Mouse (Mus musculus) lung, embryonic 14.5 days (tissue): ENCODE results near the gene Gm826. TPM values are rescaled to one million over a fixed set of nuclear protein-coding genes. Genes with fewer than 3 reads are reported as not detected.

Source experiments
- ATAC-seq: fragments of 200-750 bp; cut with Nextera tagmentation; 2 replicates; pipeline ENCODE4 v1.8.0; 2017; ENCODE audit warnings: mild to moderate bottlenecking, moderate TSS enrichment, moderate library complexity; ENCODE audit not compliant: insufficient read depth
- DNase-seq: peaks from one replicate; pipeline ENCODE4 v3.0.0-alpha.2; 2015
- H3K27ac ChIP-seq: fragments of 300-500 bp; sonication (generic); 2 replicates; pipeline ENCODE4 v1.5.1; 2014; ENCODE audit warnings: low read depth, mild to moderate bottlenecking, moderate library complexity
- H3K27me3 ChIP-seq: fragments of 300-500 bp; sonication (generic); 2 replicates; pipeline ENCODE4 v1.6.1; 2014; ENCODE audit warnings: low read length, control low read depth; ENCODE audit not compliant: insufficient read depth
- H3K36me3 ChIP-seq: fragments of 300-500 bp; sonication (generic); 2 replicates; pipeline ENCODE4 v1.6.1; 2014; ENCODE audit warnings: control low read depth; ENCODE audit not compliant: insufficient read depth
- H3K4me1 ChIP-seq: fragments of 300-500 bp; sonication (generic); 2 replicates; pipeline ENCODE4 v1.6.1; 2014; ENCODE audit warnings: antibody characterized with exemption, control low read depth; ENCODE audit not compliant: insufficient read depth
- H3K4me2 ChIP-seq: fragments of 300-500 bp; sonication (generic); 2 replicates; pipeline ENCODE4 v1.6.1; 2014; ENCODE audit warnings: mild to moderate bottlenecking
- H3K4me3 ChIP-seq: fragments of 300-500 bp; sonication (generic); 2 replicates; pipeline ENCODE4 v1.5.1; 2014; ENCODE audit warnings: low read depth, low read length
- H3K9ac ChIP-seq: fragments of 300-500 bp; sonication (generic); 2 replicates; pipeline ENCODE4 v1.6.1; 2014
- H3K9me3 ChIP-seq: fragments of 300-500 bp; sonication (generic); 2 replicates; pipeline ENCODE4 v1.6.1; 2016; ENCODE audit warnings: low read depth, low read length, control low read depth
- CTCF ChIP-seq: IDR thresholded peaks from 2 replicates; pipeline ENCODE4 v1.5.1; 2016; ENCODE audit warnings: antibody characterized with exemption, low read depth
- WGBS: fragments of 180-500 bp; shearing (Covaris S2); extraction: QIAGEN DNeasy Blood & Tissue Kit; methylation state at CpG from one replicate; pipeline ENCODE4 v1.1.7; 2014; 5-methylcytosine and 5-hydroxymethylcytosine counted together
- polyA plus RNA-seq: library from polyadenylated mRNA; unstranded; fragments of >200 nt; fragmentation: Nextera tagmentation; extraction: Ambion mirVana; gene quantifications from 2 replicates; pipeline ENCODE4 v1.2.1, GENCODE M21; 2014

Gm826 gene
- polyA plus RNA-seq, 1 experiment from 2014 or later = 0.70 TPM

DNA sequence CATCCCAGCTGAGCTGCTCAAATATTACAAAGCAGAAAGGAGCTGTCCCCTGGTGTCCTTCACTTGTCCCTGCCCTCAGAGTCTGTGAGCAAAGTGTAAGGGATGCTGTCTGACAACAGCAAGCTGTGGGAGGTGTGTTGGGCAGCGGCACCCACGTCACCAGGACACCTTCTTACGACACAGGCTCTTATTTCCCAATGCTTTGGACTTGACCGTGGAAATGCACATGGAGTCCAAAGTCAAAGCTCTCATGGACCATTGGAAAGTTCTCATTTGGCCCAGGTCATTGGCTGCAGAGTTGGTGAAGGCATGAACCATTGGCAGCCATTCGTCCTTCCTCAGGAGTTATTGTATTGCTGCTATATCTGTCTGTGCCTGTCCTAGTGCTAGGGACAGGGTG is 5.6 kb upstream of the Gm826 start:
- DNase-seq (no peak), ATAC-seq (no peak)
- H3K4me3 ChIP-seq = no peak overlapping the region
- no peak overlapping the region for H3K4me2 ChIP-seq
- no peaks in the 10 kb centered on the region for H3K36me3 ChIP-seq
- 87% methylated on average over 5 of the region's 5 CpGs for WGBS
- no peaks in the 10 kb centered on the region for H3K9me3 ChIP-seq
- H3K9ac ChIP-seq = no peak overlapping the region
- TF ChIP-seq CTCF = no peak
- no peak overlapping the region for H3K27ac ChIP-seq
- no peaks in the 10 kb centered on the region for H3K27me3 ChIP-seq
- peaks cover under 1% of the 10 kb centered on the region; the same call in 1 of the 2 replicates for H3K4me1 ChIP-seq

DNA sequence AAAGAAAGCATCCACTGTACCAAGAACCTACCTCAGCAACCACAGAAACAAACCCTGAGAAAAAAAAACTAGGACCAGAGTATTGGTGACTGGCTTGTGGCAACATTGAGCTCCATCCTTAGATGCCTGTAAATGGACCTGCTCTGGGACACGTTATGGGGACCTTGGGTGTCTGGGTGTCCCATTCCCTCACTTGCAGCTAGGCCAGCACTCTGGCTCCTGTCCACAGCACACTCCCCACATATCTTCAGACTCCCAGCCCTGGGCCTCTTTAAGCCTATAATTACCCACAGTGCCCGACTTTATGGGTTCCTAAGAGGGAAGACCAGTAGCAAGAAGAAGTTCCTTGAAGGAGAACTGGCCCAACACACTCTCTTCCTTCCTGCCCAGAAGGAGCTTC is 2.1 kb upstream of the Gm826 start:
- H3K27me3 ChIP-seq = no peaks in the 10 kb centered on the region
- no peak for ATAC-seq
- WGBS = 55% methylated on average over 2 of the region's 2 CpGs

GRCm38 (mm10) chr2:160335043-160335442 is 1.1 kb upstream of the Gm826 start:
- Histone ChIP-seq H3K36me3 (no peaks in the 10 kb centered on the region), H3K27me3 (no peaks in the 10 kb centered on the region), H3K4me3 (no peak overlapping the region), H3K27ac (no peak overlapping the region), H3K4me1 (peaks cover 3% of the 10 kb centered on the region; the same call in 1 of the 2 replicates), H3K9me3 (no peaks in the 10 kb centered on the region), H3K9ac (no peak overlapping the region), H3K4me2 (no peak overlapping the region)
- WGBS = 60% methylated on average over 1 of the region's 1 CpGs
- TF ChIP-seq CTCF = no peak
- no peak for ATAC-seq
- DNase-seq = peak; percentile 31

More for the DNA sequence above, 2.1 kb upstream of the Gm826 start:
- no peak for DNase-seq
- Histone ChIP-seq H3K4me3 (no peak overlapping the region), H3K36me3 (no peaks in the 10 kb centered on the region), H3K9me3 (no peaks in the 10 kb centered on the region), H3K9ac (no peak overlapping the region), H3K4me1 (peaks cover 3% of the 10 kb centered on the region; the same call in 1 of the 2 replicates), H3K27ac (no peak overlapping the region), H3K4me2 (no peak overlapping the region)
- TF ChIP-seq CTCF = no peak

GRCm38 (mm10) chr2:160332516-160333325 is 1.2 kb downstream of the Gm826 start:
- Histone ChIP-seq H3K4me3 (no peak overlapping the region), H3K9me3 (no peaks in the 10 kb centered on the region), H3K4me2 (no peak overlapping the region), H3K27ac (no peak overlapping the region), H3K9ac (no peak overlapping the region), H3K27me3 (no peaks in the 10 kb centered on the region), H3K4me1 (peaks cover 9% of the 10 kb centered on the region), H3K36me3 (no peaks in the 10 kb centered on the region)
- no peak for TF ChIP-seq CTCF
- ATAC-seq (no peak), DNase-seq (no peak)
- WGBS = 80% methylated on average over 12 of the region's 12 CpGs

- Histone ChIP-seq H3K4me1 (peaks cover 14% of the 10 kb centered on the region), H3K4me3 (no peak overlapping the region), H3K9me3 (no peaks in the 10 kb centered on the region), H3K9ac (no peak overlapping the region), H3K27me3 (no peaks in the 10 kb centered on the region), H3K36me3 (no peaks in the 10 kb centered on the region), H3K4me2 (no peak overlapping the region), H3K27ac (no peak overlapping the region)
- WGBS = 25% methylated on average over 9 of the region's 9 CpGs
- TF ChIP-seq CTCF = no peak
- ATAC-seq (peak; percentile 38; the same call in 1 of the 2 replicates), DNase-seq (peak; percentile 62)
Observed at GRCm38 (mm10) chr2:160328886-160329285, 5.1 kb downstream of the Gm826 start.

DNA sequence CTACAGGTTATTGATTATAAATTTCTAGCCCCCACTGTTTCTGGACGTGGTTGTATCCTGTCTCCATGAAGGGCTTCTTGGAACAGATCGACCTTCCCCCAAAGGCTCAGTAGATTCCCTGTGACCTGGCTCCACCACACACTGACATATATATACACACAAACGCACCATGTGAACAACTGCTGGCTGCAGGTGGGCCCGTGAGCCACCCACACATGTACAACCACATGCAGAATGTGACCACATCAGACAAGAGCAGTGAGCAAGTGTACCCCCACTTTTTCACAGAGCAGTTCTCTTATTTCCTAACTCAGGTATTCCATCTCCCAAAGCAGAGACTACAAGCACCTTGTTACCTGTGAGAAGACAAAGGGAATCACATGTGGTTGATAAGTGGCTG is 6.2 kb downstream of the Gm826 start:
- Histone ChIP-seq H3K27me3 (no peaks in the 10 kb centered on the region), H3K4me1 (peaks cover 14% of the 10 kb centered on the region), H3K9ac (no peak overlapping the region), H3K9me3 (no peaks in the 10 kb centered on the region), H3K36me3 (no peaks in the 10 kb centered on the region), H3K4me3 (no peak overlapping the region), H3K27ac (no peak overlapping the region), H3K4me2 (no peak overlapping the region)
- TF ChIP-seq CTCF = no peak
- DNase-seq (no peak), ATAC-seq (no peak)
- 72% methylated on average over 4 of the region's 4 CpGs for WGBS

- H3K27ac ChIP-seq = no peak overlapping the region
- no peak overlapping the region for H3K9ac ChIP-seq
- DNase-seq (peak; percentile 64), ATAC-seq (peak; percentile 38; the same call in 1 of the 2 replicates)
- WGBS = 28% methylated on average over 4 of the region's 4 CpGs
- H3K9me3 ChIP-seq = no peaks in the 10 kb centered on the region
- H3K4me3 ChIP-seq = no peak overlapping the region
- H3K4me1 ChIP-seq = peaks cover 14% of the 10 kb centered on the region
- TF ChIP-seq CTCF = no peak
- no peaks in the 10 kb centered on the region for H3K36me3 ChIP-seq
- H3K4me2 ChIP-seq = no peak overlapping the region
- no peaks in the 10 kb centered on the region for H3K27me3 ChIP-seq
Observed at GRCm38 (mm10) chr2:160327167-160327566, 6.8 kb downstream of the Gm826 start.
